Mouse (Mus musculus): Measurements from ENCODE around the gene Phactr1.
"Not testable (repeated sequence)": the region's sequence is repeated elsewhere in the genome, so short reads cannot be mapped to it uniquely, and the experiment has no call there.

Gene Phactr1

DNA sequence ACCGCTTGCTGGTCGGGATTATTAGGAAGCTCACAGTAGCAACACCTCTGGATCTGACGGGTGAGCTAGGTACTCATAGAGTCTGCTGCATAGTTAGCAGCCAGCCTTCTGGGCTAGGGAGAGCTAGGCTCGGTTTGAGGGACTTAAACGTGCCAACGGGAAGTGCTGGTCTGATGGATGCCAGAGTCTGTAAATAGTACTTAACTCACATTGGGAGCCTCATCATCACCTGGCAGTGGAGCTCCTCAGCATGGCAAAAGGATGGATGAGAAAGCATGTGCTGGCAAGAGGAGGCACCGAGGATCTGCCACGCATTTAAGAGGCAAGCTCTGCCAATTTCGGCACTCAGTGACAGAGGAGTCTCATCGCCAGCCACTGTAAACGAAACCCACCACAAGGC, 247.4 kb downstream of the Phactr1 start:
- no peak for DNase-seq (ENCODE audit: low read depth, low spot score)

GRCm38 (mm10) chr13:42929529-42930235, 249.3 kb downstream of the Phactr1 start:
- no peak for DNase-seq (ENCODE audit: low read depth, low spot score)

- DNase-seq (ENCODE audit: low read depth, low spot score), result no peak
Measured at GRCm38 (mm10) chr13:42932046-42932445, 251.6 kb downstream of the Phactr1 start.

DNA sequence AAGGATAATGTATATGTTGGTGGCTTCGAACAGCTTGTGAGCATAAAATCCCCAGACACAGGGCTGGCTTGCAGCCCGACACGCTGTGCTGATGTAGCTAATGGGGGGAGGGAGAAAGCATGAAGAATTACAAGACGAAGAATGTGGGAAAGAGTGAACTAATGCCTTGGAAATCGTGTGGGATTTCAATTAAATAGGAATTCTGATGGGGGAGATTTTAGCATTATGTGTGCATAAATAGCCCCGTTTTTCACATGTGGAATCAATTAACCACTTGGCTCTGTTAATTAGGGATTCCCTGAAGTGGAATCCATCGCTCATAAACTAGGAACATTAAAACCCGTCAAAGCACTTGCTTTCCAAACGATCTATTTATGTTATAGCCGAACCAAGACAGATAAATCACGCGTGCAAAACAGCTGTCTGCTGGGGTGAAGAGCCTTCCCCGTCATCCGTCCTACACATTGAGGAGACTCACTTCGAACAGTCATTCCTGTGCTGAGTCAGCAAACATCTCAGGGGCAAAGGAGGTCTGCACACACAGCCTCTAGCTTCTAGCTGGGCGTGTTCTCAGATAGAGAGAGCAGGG, 254.2 kb downstream of the Phactr1 start:
- DNase-seq (ENCODE audit: low read depth, low spot score), result no peak

DNA sequence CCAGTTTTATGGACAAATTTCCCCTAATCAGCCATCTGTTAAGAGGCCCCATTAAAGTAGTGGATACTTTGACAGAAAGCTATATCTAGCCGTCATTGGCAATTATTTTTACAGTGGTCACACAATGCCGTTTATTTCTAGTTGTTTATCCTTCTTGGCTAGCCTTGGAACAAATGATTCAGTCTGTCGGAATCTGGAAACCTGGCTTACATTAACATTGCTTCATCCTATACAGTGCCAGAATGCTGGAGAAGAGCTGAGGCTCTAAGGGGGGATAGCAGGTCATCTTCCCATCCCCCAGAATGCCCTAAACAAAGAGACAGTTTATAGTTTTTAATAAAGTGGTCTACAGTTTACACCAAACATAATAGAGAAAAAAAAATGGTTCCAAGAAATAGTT, 257.4 kb downstream of the Phactr1 start:
- DNase-seq (ENCODE audit: low read depth, low spot score), result no peak

DNA sequence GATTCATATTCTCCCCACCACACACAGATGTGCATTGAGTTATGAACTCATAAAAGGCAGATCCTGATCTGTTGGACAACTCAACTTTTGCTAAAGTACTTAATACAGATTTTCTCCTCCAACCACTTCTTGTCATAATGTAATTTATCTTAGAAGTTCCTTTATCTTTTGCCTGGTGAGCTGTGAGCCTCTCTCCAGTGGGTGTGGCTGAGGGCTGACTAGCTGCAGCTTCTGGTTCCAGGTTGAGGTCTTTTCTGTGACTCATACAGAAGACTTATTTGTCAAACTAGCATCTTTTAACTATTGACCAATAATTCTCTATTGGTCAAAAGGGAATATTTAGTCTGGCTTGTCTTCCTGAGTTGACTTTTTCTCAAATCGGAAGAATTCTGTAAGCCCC, 257.9 kb downstream of the Phactr1 start:
- no peak for DNase-seq (ENCODE audit: low read depth, low spot score)

- no peak for DNase-seq (ENCODE audit: low read depth, low spot score)
Measured at GRCm38 (mm10) chr13:42940271-42940670, 259.8 kb downstream of the Phactr1 start.

GRCm38 (mm10) chr13:42944106-42944505, 263.7 kb downstream of the Phactr1 start:
- no peak for DNase-seq (ENCODE audit: low read depth, low spot score)

DNA sequence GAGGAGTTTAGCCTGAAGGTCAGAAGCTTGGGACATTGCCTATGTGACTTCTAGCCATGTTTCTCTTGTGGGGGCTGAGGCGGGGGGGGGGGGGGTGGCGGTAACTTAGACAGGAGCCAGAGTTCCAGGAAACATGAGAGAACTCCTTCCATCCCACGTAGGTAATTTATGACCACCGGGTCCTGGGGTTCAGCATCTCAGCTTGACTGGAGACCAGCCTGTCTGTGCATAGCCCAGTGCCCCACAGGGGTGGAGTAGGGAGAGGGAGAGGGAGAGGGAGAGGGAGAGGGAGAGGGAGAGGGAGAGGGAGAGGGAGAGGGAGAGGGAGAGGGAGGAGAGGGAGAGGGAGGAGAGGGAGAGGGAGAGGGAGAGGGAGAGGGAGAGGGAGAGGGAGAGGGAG, 264.8 kb downstream of the Phactr1 start:
- DNase-seq (ENCODE audit: low read depth, low spot score), result not testable (repeated sequence)

DNA sequence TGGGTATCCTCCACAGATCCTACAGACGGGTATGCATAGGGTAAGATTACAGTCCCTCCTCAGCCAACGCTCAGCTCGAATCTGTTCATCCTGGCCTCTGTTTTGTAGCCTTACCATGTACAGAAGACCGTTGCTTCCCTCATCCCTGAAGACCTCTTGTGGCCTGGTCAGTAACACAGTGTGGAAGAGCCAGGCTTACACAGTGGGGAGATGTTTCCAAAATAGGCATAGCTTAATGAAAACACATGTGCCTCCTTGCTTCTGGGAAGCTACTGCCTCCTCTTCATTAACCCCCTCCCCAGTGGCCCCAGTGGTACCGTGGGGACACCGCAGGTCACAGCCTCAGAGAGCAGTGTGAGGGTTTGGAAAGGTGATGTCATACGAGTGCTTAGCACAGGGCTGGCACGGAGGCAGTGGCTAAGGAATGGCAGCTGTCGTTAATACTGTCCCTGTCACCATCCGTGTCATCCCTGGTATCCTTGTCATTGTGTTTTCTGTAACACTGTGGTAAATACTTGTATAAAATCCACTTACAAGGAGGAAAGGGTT, 268.4 kb downstream of the Phactr1 start:
- no peak for DNase-seq (ENCODE audit: low read depth, low spot score)

DNA sequence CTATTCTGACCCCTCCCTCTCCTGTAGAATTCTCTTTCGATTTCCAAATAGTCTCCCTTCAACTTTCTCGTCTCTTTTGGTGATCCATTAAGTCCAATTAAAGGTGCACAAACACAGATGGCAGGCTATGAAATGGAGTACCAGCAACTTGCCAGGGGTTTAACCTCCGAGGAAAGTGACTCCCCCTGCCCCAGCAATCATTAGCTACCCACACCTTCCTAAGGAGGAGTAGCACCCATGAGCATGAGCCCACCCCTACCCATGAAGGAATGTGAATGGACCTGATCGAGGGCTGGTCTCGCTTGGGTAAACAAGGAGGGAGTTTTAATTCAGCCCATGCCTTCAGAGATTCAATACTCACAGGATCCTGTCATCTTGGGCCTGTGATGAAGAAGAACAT, 268.9 kb downstream of the Phactr1 start:
- no peak for DNase-seq (ENCODE audit: low read depth, low spot score)

GRCm38 (mm10) chr13:42950056-42950455, 269.6 kb downstream of the Phactr1 start:
- no peak for DNase-seq (ENCODE audit: low read depth, low spot score)

GRCm38 (mm10) chr13:42952037-42952721, 271.8 kb downstream of the Phactr1 start:
- DNase-seq (ENCODE audit: low read depth, low spot score), result no peak

DNA sequence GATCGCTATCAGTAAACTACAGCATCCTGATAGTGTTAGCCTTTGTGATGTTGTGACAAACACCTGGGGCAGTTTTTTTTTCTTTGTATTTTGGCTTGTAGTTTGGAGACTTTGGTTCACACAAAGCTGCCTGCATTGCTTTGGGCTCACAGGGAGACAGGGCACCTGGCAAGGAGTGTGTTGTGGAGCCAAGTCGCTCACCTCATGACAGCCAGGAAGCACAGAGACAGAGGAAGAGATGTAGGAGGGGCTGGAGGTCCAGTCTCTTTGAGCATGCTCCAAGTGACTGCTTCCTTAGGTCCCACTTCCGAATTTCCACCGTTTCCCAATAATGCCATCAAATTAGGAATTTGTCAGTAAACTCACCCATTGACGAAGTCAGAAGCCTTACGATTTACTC, 272.6 kb downstream of the Phactr1 start:
- DNase-seq (ENCODE audit: low read depth, low spot score), result no peak

- DNase-seq (ENCODE audit: low read depth, low spot score), result no peak
Measured at GRCm38 (mm10) chr13:42954116-42954515, 273.7 kb downstream of the Phactr1 start.

DNA sequence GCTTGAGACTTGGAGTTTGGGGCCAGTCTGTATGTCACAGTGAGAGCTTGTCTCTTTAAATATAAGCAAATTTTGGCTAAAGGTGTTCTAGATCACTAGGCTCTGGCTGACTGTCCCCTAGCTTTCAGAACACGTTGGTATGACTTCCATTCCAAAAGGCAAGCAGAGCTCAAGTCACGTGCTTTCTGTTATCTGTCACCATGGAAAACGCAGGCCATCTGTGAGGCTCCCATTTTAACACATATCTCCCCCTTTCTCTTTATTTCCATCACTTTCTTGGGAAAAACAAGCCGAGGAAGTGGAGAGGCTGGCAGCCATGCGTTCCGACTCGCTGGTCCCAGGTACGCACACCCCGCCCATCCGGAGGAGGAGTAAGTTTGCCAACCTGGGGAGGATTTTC, 275.9 kb downstream of the Phactr1 start:
- DNase-seq (ENCODE audit: low read depth, low spot score), result no peak

DNA sequence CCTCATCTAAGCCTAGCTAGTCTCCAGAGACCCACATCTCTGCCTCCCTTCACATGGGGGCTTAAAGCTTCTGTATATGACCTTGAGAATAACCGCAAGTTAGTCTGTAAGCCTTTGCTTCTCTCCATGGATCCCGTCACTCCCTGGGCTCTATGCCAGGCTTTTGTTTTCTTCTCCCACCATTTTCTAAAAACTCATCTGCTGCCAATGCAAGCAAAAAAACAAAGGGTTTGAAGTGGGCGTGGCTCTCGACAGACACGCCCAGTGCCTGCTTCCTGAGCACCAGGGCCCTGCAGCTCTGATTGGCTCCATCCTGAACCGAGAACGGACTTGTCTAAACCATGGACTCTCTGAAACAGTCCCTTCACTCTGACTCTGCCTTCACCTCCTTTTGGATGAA, 277.4 kb downstream of the Phactr1 start:
- DNase-seq (ENCODE audit: low read depth, low spot score), result no peak

DNA sequence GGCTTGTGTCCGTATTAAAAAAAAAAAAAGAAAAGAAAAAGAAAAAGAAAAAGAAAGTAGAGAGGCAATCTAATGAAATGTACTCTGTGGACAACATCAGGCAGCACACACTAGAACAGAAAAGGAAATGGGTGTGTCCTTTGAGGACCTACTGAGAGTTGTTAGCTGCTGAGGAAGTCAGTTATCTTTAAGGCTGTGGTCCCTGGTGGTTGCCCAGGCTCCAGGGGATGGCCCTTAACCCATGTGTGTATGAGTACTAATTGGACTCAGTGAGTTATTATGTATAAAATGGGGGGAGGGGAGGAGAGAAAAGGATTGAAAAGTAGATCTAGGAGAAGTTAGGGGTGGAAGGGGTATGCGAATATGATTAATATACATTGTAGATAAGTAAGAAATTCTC, 278.4 kb downstream of the Phactr1 start:
- DNase-seq (ENCODE audit: low read depth, low spot score), result no peak

DNA sequence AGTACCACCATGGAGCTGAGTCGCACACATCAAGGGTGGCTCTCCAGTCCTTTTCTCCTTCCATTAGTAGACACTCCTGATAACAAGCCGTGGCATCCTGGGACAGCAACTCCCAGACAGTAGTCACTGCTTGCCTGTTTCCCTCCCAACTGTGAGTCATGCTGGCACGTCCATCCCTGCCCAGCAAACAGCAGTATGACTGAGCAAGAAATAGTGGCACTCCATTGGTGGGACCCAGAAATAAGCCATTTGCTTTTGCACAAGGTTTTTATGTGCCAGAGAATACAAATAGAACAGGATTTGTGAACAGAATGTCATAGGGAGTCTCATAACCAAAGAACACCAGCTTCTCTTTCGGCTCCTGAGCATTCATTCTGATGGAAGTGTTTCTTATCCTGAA, 281.1 kb downstream of the Phactr1 start:
- DNase-seq (ENCODE audit: low read depth, low spot score), result no peak

DNA sequence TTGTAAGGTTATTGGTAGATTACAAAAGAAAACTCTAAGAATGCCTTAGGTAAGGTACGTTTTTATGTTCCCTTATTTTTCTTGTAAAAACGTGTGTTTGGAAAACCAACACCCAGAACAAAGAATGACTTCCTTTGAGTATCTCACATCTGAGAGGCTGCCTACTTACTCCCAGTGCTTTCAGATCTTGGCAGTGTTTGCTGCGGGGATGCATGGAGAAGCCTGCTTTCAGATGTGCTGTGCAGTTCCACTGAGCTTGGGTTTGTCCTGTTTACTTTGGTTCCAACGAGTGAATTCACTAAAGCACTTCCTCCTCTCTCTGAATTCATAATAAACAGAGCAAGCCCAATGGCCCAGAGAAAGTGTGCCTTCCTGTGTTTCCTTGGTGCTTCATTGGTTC, 288.1 kb downstream of the Phactr1 start:
- no peak for DNase-seq (ENCODE audit: low read depth, low spot score)

DNA sequence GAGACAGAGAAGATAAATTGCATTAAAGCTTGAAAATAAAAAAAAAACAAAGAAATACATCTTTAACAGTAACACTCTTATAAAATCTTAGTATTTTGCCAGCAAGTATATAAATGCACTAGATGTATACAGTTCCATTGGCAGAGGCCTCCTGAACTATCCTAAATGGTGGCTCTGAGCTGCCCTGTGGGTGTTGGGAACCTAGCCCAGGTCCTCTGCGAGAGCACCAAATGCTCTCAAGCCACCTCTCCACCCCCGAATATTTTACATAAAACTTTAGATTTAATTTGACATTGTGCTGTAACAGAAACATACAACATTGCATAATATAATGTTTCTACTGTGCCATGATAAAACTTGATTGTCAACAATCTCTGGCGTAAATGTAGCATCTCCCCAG, 293.1 kb downstream of the Phactr1 start:
- no peak for DNase-seq (ENCODE audit: low read depth, low spot score)

- no peak for DNase-seq (ENCODE audit: low read depth, low spot score)
Measured at GRCm38 (mm10) chr13:42973961-42974360, 293.5 kb downstream of the Phactr1 start.

GRCm38 (mm10) chr13:42974506-42974905, 294.1 kb downstream of the Phactr1 start:
- DNase-seq (ENCODE audit: low read depth, low spot score), result no peak
